Mouse (Mus musculus) ES-E14 (cell line): ENCODE results near the gene Car14. TPM values are rescaled to one million over a fixed set of nuclear protein-coding genes. Genes with fewer than 3 reads are reported as not detected.
"Not testable (repeated sequence)": the region's sequence is repeated elsewhere in the genome, so short reads cannot be mapped to it uniquely, and the experiment has no call there.

Experiments
- DNase-seq: peaks from one replicate; pipeline ENCODE4 v3.0.0-alpha.2; 2013; ENCODE audit warnings: low read depth, low spot score
- H3K27ac ChIP-seq: 2 replicates; pipeline ENCODE4 v1.5.1; 2012; ENCODE audit warnings: low read depth, mild to moderate bottlenecking, low read length, moderate library complexity, mixed read lengths; ENCODE audit not compliant: poor library complexity, insufficient read depth, severe bottlenecking
- H3K36me3 ChIP-seq: 2 replicates; pipeline ENCODE4 v1.6.1; 2012; ENCODE audit warnings: mild to moderate bottlenecking, low read length, moderate library complexity, mixed read lengths; ENCODE audit not compliant: control insufficient read depth, poor library complexity, insufficient read depth, severe bottlenecking
- H3K4me1 ChIP-seq, 2 experiments: fragments of 150-350 bp in 1 of 2; sonication (generic) in 1 of 2; 2 replicates each; pipeline ENCODE4 v1.6.1; 2012; ENCODE audit warnings: low read length in 2 of 2, mild to moderate bottlenecking in 1 of 2, mixed read lengths in 1 of 2; ENCODE audit not compliant: control insufficient read depth in 2 of 2, insufficient read depth in 2 of 2, poor library complexity in 1 of 2
- H3K4me3 ChIP-seq, 2 experiments: fragments of 150-350 bp in 1 of 2; sonication (generic) in 1 of 2; 2 replicates each; pipeline ENCODE4 v1.5.1; 2012; ENCODE audit warnings: low read length in 2 of 2, low read depth in 1 of 2, mild to moderate bottlenecking in 1 of 2, mixed read lengths in 1 of 2; ENCODE audit not compliant: insufficient read depth in 1 of 2, poor library complexity in 1 of 2, severe bottlenecking in 1 of 2
- H3K9ac ChIP-seq: 2 replicates; pipeline ENCODE4 v1.6.1; 2012; ENCODE audit warnings: low read depth, mild to moderate bottlenecking, low read length, mixed read lengths; ENCODE audit not compliant: poor library complexity, insufficient read depth, severe bottlenecking
- H3K9me3 ChIP-seq: fragments of 150-350 bp; sonication (generic); 2 replicates; pipeline ENCODE4 v1.6.1; 2012; ENCODE audit warnings: low read depth, mild to moderate bottlenecking, low read length; ENCODE audit not compliant: control insufficient read depth, insufficient read depth
- CHD2 ChIP-seq: IDR thresholded peaks from 2 replicates; pipeline ENCODE4 v1.6.1; 2014; ENCODE audit warnings: mild to moderate bottlenecking, low read depth, low read length, inconsistent platforms
- HCFC1 ChIP-seq: IDR thresholded peaks from 2 replicates; pipeline ENCODE4 v1.6.1; 2012; ENCODE audit warnings: low read length, inconsistent platforms, borderline replicate concordance; ENCODE audit not compliant: insufficient read depth
- MAFK ChIP-seq: IDR thresholded peaks from 2 replicates; pipeline ENCODE4 v1.6.1; 2014; ENCODE audit warnings: mild to moderate bottlenecking, low read depth, low read length, inconsistent platforms; ENCODE audit not compliant: insufficient read depth
- ZC3H11A ChIP-seq: IDR thresholded peaks from 2 replicates; pipeline ENCODE4 v1.6.1; 2012; ENCODE audit warnings: low read depth, mild to moderate bottlenecking, inconsistent platforms, low read length, borderline replicate concordance
- ZNF384 ChIP-seq: IDR thresholded peaks from 2 replicates; pipeline ENCODE4 v1.6.1; 2012; ENCODE audit warnings: low read depth, low read length, inconsistent platforms
- in situ Hi-C, 2 experiments: fragments of 600-800 bp; cut with MboI; formaldehyde crosslinking; loops; one replicate each; pipeline ENCODE4 v1.15.1; 2025; ENCODE audit warnings: low sequenced_read_pairs in 2 of 2, inconsistent platforms in 1 of 2; ENCODE audit not compliant: unreplicated experiment in 2 of 2
- total RNA-seq: library from RNA; depleted of rRNA; stranded (reverse); fragments of 300-350 nt; gene quantifications from 2 replicates; pipeline ENCODE4 v1.2.3, GENCODE M21; 2012

Gene Car14
- total RNA-seq, 1 experiment: 2.5 TPM

DNA sequence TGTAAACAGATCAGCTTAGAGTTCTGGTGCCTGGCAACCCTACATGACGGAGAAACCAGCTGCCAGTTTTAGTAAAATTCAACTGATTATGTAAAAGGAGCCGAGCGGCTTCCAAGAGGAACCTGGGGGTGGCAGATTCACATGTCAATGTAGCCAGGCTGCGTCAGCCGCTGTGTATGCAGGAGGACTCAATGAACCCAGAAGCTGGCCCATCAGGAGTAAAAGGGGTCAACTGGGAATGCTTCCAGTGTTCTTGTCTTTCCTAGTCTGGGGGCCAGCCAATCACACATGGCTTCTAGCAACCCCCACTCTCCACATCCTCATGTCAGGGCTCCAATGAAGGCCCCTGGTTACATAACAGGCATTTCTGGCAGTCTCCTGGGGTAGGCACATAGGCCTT, 39.4 kb downstream of the Car14 start:
- DNase-seq: no peak
- in situ Hi-C loops: no loop called here
- Histone ChIP-seq H3K4me1 (peaks cover 2 to 17% of the 10 kb centered on the region in 2 experiments; a peak in 2 of 4 replicates), H3K9ac (peak overlapping the region; percentile 68; the same call in 1 of the 2 replicates), H3K27ac (no peak overlapping the region), H3K9me3 (no peaks in the 10 kb centered on the region), H3K36me3 (peaks cover 10% of the 10 kb centered on the region; the same call in 1 of the 2 replicates), H3K4me3 (peak overlapping the region; percentile 34 to 50; a peak in 3 of 4 replicates)
- no peak for TF ChIP-seq CHD2

DNA sequence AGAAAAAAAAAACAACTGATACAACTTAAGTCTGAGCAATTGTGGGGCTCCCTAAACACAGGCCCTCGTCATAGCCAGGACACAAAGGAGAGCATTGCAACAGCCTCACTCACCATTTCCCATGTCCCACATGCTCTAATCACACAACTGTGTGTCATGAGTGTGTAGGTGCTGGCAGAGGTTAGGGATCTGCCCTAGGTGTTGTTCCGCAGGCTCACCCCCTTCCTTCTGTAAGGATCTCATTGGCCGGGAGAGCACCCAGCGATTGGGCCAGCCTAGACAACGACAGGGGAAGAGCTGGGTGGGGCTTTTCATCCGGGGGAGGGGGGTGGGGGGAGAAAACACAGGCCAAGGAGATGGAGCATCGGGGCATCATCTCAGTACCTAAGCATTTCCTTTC, 40.9 kb downstream of the Car14 start:
- Histone ChIP-seq H3K9me3 (no peaks in the 10 kb centered on the region), H3K27ac (no peak overlapping the region), H3K9ac (peak overlapping the region; percentile 30; the same call in 1 of the 2 replicates), H3K4me3 (peak overlapping the region in 1 of 2 experiments; percentile 28; a peak in 1 of 4 replicates), H3K36me3 (peaks cover 4% of the 10 kb centered on the region; the same call in 1 of the 2 replicates), H3K4me1 (peaks cover 2 to 17% of the 10 kb centered on the region in 2 experiments; a peak in 2 of 4 replicates)
- TF ChIP-seq MAFK: no peak
- no peak for TF ChIP-seq ZC3H11A
- no peak for TF ChIP-seq ZNF384
- TF ChIP-seq CHD2: no peak
- TF ChIP-seq HCFC1: no peak
- DNase-seq: no peak
- in situ Hi-C loops: no loop called here

DNA sequence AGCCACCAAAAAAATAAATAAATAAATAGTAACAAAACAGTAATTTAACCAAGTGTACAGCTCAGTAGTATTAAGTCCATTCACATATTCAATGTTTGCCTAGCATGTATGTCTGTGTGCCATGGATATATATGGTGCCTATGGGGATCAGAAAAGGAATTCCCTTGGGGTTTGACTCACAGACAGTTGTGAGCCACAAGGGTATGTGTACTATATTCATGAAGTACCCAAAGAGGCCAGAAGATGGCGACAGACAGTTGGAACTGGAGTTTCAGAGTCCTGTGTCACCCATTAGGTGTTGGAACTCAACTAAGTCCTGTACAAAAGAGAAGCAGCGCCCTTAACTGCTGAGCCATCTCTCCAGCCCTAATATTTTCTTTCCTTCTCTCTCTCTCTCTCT, 42.7 kb downstream of the Car14 start:
- Histone ChIP-seq H3K9me3 (no peaks in the 10 kb centered on the region), H3K36me3 (no peaks in the 10 kb centered on the region), H3K27ac (no peak overlapping the region), H3K4me3 (no peak overlapping the region), H3K9ac (no peak overlapping the region), H3K4me1 (peaks cover 2 to 17% of the 10 kb centered on the region in 2 experiments; a peak in 2 of 4 replicates)
- DNase-seq: peak; percentile 92
- in situ Hi-C loops: no loop called here
- TF ChIP-seq ZC3H11A (no peak), ZNF384 (no peak), HCFC1 (no peak), MAFK (no peak), CHD2 (no peak)

GRCm38 (mm10) chr3:95861216-95861615, 43.3 kb downstream of the Car14 start:
- in situ Hi-C loops: no loop called here
- Histone ChIP-seq H3K27ac (no peak overlapping the region), H3K4me1 (peaks cover 2 to 17% of the 10 kb centered on the region in 2 experiments; a peak in 2 of 4 replicates), H3K4me3 (no peak overlapping the region), H3K9ac (no peak overlapping the region), H3K9me3 (no peaks in the 10 kb centered on the region), H3K36me3 (no peaks in the 10 kb centered on the region)
- no peak for DNase-seq
- no peak for TF ChIP-seq CHD2
- TF ChIP-seq ZNF384: no peak
- TF ChIP-seq MAFK: no peak
- no peak for TF ChIP-seq HCFC1
- TF ChIP-seq ZC3H11A: no peak

DNA sequence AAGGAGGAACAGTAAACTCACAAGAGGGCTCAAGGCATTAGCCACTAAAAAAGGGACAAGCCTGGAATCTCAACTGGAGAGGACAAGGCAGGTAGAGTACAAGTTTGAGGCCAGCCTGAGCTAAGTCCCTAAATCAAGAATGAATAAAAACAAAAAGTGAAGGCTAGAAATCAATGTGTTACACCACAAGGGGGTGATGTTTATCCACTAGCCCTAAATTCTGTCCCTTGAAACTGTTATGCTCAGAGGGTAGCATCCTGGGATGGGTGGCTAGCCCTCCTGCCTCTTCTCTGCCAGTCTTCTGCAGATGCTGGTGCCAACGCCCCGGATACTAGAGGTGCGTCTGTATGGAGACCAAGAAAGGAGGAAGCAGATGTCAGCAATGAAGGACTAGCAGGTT, 44.2 kb downstream of the Car14 start:
- H3K4me1 ChIP-seq: peaks cover 2 to 17% of the 10 kb centered on the region in 2 experiments; a peak in 2 of 4 replicates
- in situ Hi-C loops: no loop called here
- H3K9ac ChIP-seq: no peak overlapping the region
- no peaks in the 10 kb centered on the region for H3K9me3 ChIP-seq
- DNase-seq: no peak
- no peak overlapping the region for H3K27ac ChIP-seq
- H3K4me3 ChIP-seq: no peak overlapping the region
- TF ChIP-seq ZNF384 (no peak), CHD2 (no peak), ZC3H11A (no peak), MAFK (no peak), HCFC1 (no peak)
- no peaks in the 10 kb centered on the region for H3K36me3 ChIP-seq

DNA sequence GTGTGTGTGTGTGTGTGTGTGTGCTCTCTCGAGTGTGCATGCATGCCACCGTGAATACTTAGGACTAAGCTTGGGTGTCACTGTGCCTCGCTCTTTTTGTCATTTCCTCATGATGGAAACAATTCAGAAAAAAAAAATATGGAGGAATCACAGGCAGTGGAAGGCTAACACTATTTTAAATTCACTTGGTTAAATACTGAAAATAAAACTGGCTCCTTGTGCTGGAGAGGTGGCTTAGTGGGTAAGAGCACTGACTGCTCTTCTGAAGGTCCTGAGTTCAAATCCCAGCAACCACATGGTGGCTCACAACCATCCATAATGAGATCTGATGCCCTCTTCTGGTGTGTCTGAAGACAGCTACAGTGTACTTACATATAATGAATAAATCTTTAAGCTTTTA, 46.2 kb downstream of the Car14 start:
- DNase-seq, H3K4me1 ChIP-seq, H3K9me3 ChIP-seq, H3K9ac ChIP-seq, H3K4me3 ChIP-seq, in situ Hi-C loops, H3K36me3 ChIP-seq, H3K27ac ChIP-seq: not testable (repeated sequence)

DNA sequence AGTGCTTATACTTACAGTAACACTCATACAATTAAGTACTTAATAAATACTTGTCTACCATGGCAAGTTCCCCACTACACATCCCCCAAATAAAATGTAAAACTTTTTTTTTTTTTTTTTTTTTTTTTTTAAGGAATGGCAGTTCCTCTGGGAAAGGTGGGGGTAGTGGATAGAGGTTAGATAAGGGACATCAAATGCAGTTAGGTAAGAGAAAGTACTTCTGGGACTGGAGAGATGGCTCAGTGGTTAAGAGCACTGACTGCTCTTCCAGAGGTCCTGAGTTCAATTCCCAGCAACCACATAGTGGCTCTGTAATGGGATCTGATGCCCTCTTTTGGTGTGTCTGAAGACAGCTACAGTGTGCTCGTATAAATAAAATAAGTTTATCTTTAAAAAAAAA, 47.4 kb downstream of the Car14 start:
- H3K9ac ChIP-seq, DNase-seq, H3K9me3 ChIP-seq, H3K36me3 ChIP-seq, H3K4me3 ChIP-seq, H3K27ac ChIP-seq, in situ Hi-C loops, H3K4me1 ChIP-seq: not testable (repeated sequence)
